Mouse (Mus musculus): ENCODE measurements around the gene Tlk1.

GRCm38 (mm10) chr2:70823926-70824800 is 1.4 kb downstream of the Tlk1 start:
- TF ChIP-seq CTCF (IDR thresholded peaks at IDR 0.05; ENCODE audit: borderline replicate concordance, insufficient read depth, low read depth, low read length) (no peak), POLR2A (IDR thresholded peaks at IDR 0.05; ENCODE audit: borderline replicate concordance, insufficient read depth, low read length) (no peak)

Measured in cerebellum, adult 2 months (tissue).